Mouse (Mus musculus) hindbrain, embryonic 15.5 days (tissue): ENCODE measurements around the gene Grxcr1. TPM values are rescaled to one million over a fixed set of nuclear protein-coding genes. Genes with fewer than 3 reads are reported as not detected.

Experiments used
- ATAC-seq: fragments of 200-750 bp; cut with Nextera tagmentation; 2 replicates; pipeline ENCODE4 v1.8.0; 2017; ENCODE audit warnings: low read depth, moderate number of reproducible peaks, moderate TSS enrichment; ENCODE audit not compliant: low FRiP score
- H3K27ac ChIP-seq: fragments of 300-500 bp; sonication (generic); replicated peaks from 2 replicates; pipeline ENCODE4 v1.5.1; 2015; ENCODE audit warnings: mild to moderate bottlenecking, inconsistent platforms
- H3K27me3 ChIP-seq: fragments of 300-500 bp; sonication (generic); 2 replicates; pipeline ENCODE4 v1.6.1; 2015; ENCODE audit warnings: control low read depth, inconsistent platforms
- H3K36me3 ChIP-seq: fragments of 300-500 bp; sonication (generic); 2 replicates; pipeline ENCODE4 v1.6.1; 2015; ENCODE audit warnings: control low read depth, inconsistent platforms
- H3K4me1 ChIP-seq: fragments of 300-500 bp; sonication (generic); replicated peaks from 2 replicates; pipeline ENCODE4 v1.6.1; 2015; ENCODE audit warnings: control low read depth, inconsistent platforms
- H3K4me2 ChIP-seq: fragments of 300-500 bp; sonication (generic); 2 replicates; pipeline ENCODE4 v1.6.1; 2015; ENCODE audit warnings: moderate library complexity, mild to moderate bottlenecking, inconsistent platforms
- H3K4me3 ChIP-seq: fragments of 300-500 bp; sonication (generic); 2 replicates; pipeline ENCODE4 v1.5.1; 2015; ENCODE audit warnings: mild to moderate bottlenecking, inconsistent platforms
- H3K9ac ChIP-seq: fragments of 300-500 bp; sonication (generic); 2 replicates; pipeline ENCODE4 v1.6.1; 2015; ENCODE audit warnings: inconsistent platforms
- H3K9me3 ChIP-seq: fragments of 300-500 bp; sonication (generic); 2 replicates; pipeline ENCODE4 v1.6.1; 2016; ENCODE audit warnings: control low read depth, inconsistent platforms
- WGBS: fragments of 180-500 bp; shearing (Covaris S2); methylation state at CpG from one replicate; pipeline ENCODE4 v1.1.7; 2015; 5-methylcytosine and 5-hydroxymethylcytosine counted together
- polyA plus RNA-seq: library from polyadenylated mRNA; unstranded; fragments of >200 nt; fragmentation: Nextera tagmentation; extraction: Ambion mirVana; gene quantifications from 2 replicates; pipeline ENCODE4 v1.2.1, GENCODE M21; 2015

The Grxcr1 gene
- polyA plus RNA-seq, 1 experiment from 2014 or later, result 0.14 TPM

- 96% methylated on average over 2 of the region's 2 CpGs for WGBS
- Histone ChIP-seq H3K4me2 (no peak overlapping the region), H3K9me3 (no peaks in the 10 kb centered on the region), H3K4me3 (no peak overlapping the region), H3K9ac (no peak overlapping the region), H3K36me3 (no peaks in the 10 kb centered on the region), H3K27ac (no peak overlapping the region), H3K4me1 (no peaks in the 10 kb centered on the region), H3K27me3 (no peaks in the 10 kb centered on the region)
- no peak for ATAC-seq
Measured at GRCm38 (mm10) chr5:68033345-68033744, 1.7 kb downstream of the Grxcr1 start.

GRCm38 (mm10) chr5:68039077-68039476 lies 7.4 kb downstream of the Grxcr1 start:
- Histone ChIP-seq H3K9ac (no peak overlapping the region), H3K4me3 (no peak overlapping the region), H3K27me3 (no peaks in the 10 kb centered on the region), H3K27ac (no peak overlapping the region), H3K4me2 (no peak overlapping the region), H3K9me3 (no peaks in the 10 kb centered on the region), H3K4me1 (no peaks in the 10 kb centered on the region), H3K36me3 (no peaks in the 10 kb centered on the region)
- no peak for ATAC-seq
- WGBS, result 78% methylated on average over 2 of the region's 2 CpGs

GRCm38 (mm10) chr5:68043339-68043738 lies 11.7 kb downstream of the Grxcr1 start:
- Histone ChIP-seq H3K4me3 (no peak overlapping the region), H3K4me2 (no peak overlapping the region), H3K9me3 (no peaks in the 10 kb centered on the region), H3K36me3 (no peaks in the 10 kb centered on the region), H3K4me1 (no peaks in the 10 kb centered on the region), H3K27me3 (no peaks in the 10 kb centered on the region), H3K27ac (no peak overlapping the region), H3K9ac (no peak overlapping the region)
- ATAC-seq, result no peak
- WGBS, result 92% methylated on average over 5 of the region's 5 CpGs

- no peak for ATAC-seq
- no peaks in the 10 kb centered on the region for H3K36me3 ChIP-seq
- H3K4me1 ChIP-seq, result peaks cover 8% of the 10 kb centered on the region
- 56% methylated on average over 4 of the region's 4 CpGs for WGBS
- H3K27ac ChIP-seq, result no peak overlapping the region
- H3K4me2 ChIP-seq, result no peak overlapping the region
- H3K9me3 ChIP-seq, result no peaks in the 10 kb centered on the region
- H3K9ac ChIP-seq, result no peak overlapping the region
- H3K4me3 ChIP-seq, result no peak overlapping the region
- no peaks in the 10 kb centered on the region for H3K27me3 ChIP-seq
Measured at GRCm38 (mm10) chr5:68048783-68049182, 17.1 kb downstream of the Grxcr1 start.

- Histone ChIP-seq H3K4me2 (no peak overlapping the region), H3K27ac (no peak overlapping the region), H3K4me3 (no peak overlapping the region), H3K9ac (no peak overlapping the region), H3K36me3 (no peaks in the 10 kb centered on the region), H3K4me1 (peaks cover 8% of the 10 kb centered on the region), H3K9me3 (no peaks in the 10 kb centered on the region), H3K27me3 (no peaks in the 10 kb centered on the region)
- WGBS, result 49% methylated on average over 4 of the region's 4 CpGs
- ATAC-seq, result no peak
Measured at GRCm38 (mm10) chr5:68049536-68049935, 17.9 kb downstream of the Grxcr1 start.

GRCm38 (mm10) chr5:68051101-68051500 lies 19.5 kb downstream of the Grxcr1 start:
- H3K36me3 ChIP-seq, result no peaks in the 10 kb centered on the region
- H3K4me3 ChIP-seq, result no peak overlapping the region
- H3K27ac ChIP-seq, result peak overlapping the region; percentile 25; the same call in 1 of the 2 replicates
- 16% methylated on average over 5 of the region's 5 CpGs for WGBS
- peaks cover 8% of the 10 kb centered on the region for H3K4me1 ChIP-seq
- ATAC-seq, result 0 out of 2 replicates have a peak, but pooled peaks have one; percentile 65
- no peaks in the 10 kb centered on the region for H3K27me3 ChIP-seq
- no peaks in the 10 kb centered on the region for H3K9me3 ChIP-seq
- no peak overlapping the region for H3K4me2 ChIP-seq
- H3K9ac ChIP-seq, result no peak overlapping the region

GRCm38 (mm10) chr5:68057574-68057973 lies 25.9 kb downstream of the Grxcr1 start:
- H3K27me3 ChIP-seq, result no peaks in the 10 kb centered on the region
- no peak overlapping the region for H3K4me3 ChIP-seq
- no peaks in the 10 kb centered on the region for H3K9me3 ChIP-seq
- H3K36me3 ChIP-seq, result no peaks in the 10 kb centered on the region
- H3K4me2 ChIP-seq, result no peak overlapping the region
- no peak for ATAC-seq
- no peak overlapping the region for H3K9ac ChIP-seq
- WGBS, result 93% methylated on average over 3 of the region's 3 CpGs
- H3K4me1 ChIP-seq, result no peaks in the 10 kb centered on the region
- no peak overlapping the region for H3K27ac ChIP-seq

- no peaks in the 10 kb centered on the region for H3K27me3 ChIP-seq
- WGBS, result 34% methylated on average over 4 of the region's 4 CpGs
- H3K4me3 ChIP-seq, result no peak overlapping the region
- H3K36me3 ChIP-seq, result no peaks in the 10 kb centered on the region
- ATAC-seq, result no peak
- no peak overlapping the region for H3K9ac ChIP-seq
- H3K9me3 ChIP-seq, result no peaks in the 10 kb centered on the region
- H3K4me1 ChIP-seq, result no peaks in the 10 kb centered on the region
- H3K27ac ChIP-seq, result no peak overlapping the region
- H3K4me2 ChIP-seq, result no peak overlapping the region
Measured at GRCm38 (mm10) chr5:68068694-68069093, 37.1 kb downstream of the Grxcr1 start.

- Histone ChIP-seq H3K27me3 (no peaks in the 10 kb centered on the region), H3K27ac (no peak overlapping the region), H3K9ac (no peak overlapping the region), H3K36me3 (no peaks in the 10 kb centered on the region), H3K4me3 (no peak overlapping the region), H3K4me2 (no peak overlapping the region), H3K9me3 (no peaks in the 10 kb centered on the region), H3K4me1 (no peaks in the 10 kb centered on the region)
- WGBS, result 68% methylated on average over 3 of the region's 3 CpGs
- ATAC-seq, result no peak
Measured at GRCm38 (mm10) chr5:68070308-68070707, 38.7 kb downstream of the Grxcr1 start.

- Histone ChIP-seq H3K4me3 (no peak overlapping the region), H3K27ac (no peak overlapping the region), H3K27me3 (no peaks in the 10 kb centered on the region), H3K4me2 (no peak overlapping the region), H3K9me3 (no peaks in the 10 kb centered on the region), H3K9ac (no peak overlapping the region), H3K4me1 (no peaks in the 10 kb centered on the region), H3K36me3 (no peaks in the 10 kb centered on the region)
- 87% methylated on average over 4 of the region's 4 CpGs for WGBS
- no peak for ATAC-seq
Measured at GRCm38 (mm10) chr5:68071857-68072256, 40.2 kb downstream of the Grxcr1 start.

- Histone ChIP-seq H3K9ac (no peak overlapping the region), H3K4me2 (no peak overlapping the region), H3K9me3 (no peaks in the 10 kb centered on the region), H3K27ac (no peak overlapping the region), H3K4me1 (no peaks in the 10 kb centered on the region), H3K27me3 (no peaks in the 10 kb centered on the region), H3K36me3 (no peaks in the 10 kb centered on the region), H3K4me3 (no peak overlapping the region)
- 79% methylated on average over 7 of the region's 7 CpGs for WGBS
- ATAC-seq, result no peak
Measured at GRCm38 (mm10) chr5:68086535-68087098, 55.0 kb downstream of the Grxcr1 start.

GRCm38 (mm10) chr5:68087174-68087573 lies 55.5 kb downstream of the Grxcr1 start:
- no peak overlapping the region for H3K4me3 ChIP-seq
- no peak for ATAC-seq
- H3K27me3 ChIP-seq, result no peaks in the 10 kb centered on the region
- 76% methylated on average over 3 of the region's 3 CpGs for WGBS
- H3K27ac ChIP-seq, result no peak overlapping the region
- no peaks in the 10 kb centered on the region for H3K4me1 ChIP-seq
- H3K36me3 ChIP-seq, result no peaks in the 10 kb centered on the region
- no peaks in the 10 kb centered on the region for H3K9me3 ChIP-seq
- H3K4me2 ChIP-seq, result no peak overlapping the region
- H3K9ac ChIP-seq, result no peak overlapping the region

- WGBS, result 56% methylated on average over 2 of the region's 2 CpGs
- Histone ChIP-seq H3K4me1 (0 out of 2 replicates have a peak, but pooled peaks cover 3% of the 10 kb centered on the region), H3K4me2 (no peak overlapping the region), H3K9me3 (no peaks in the 10 kb centered on the region), H3K36me3 (no peaks in the 10 kb centered on the region), H3K27ac (no peak overlapping the region), H3K9ac (no peak overlapping the region), H3K4me3 (no peak overlapping the region), H3K27me3 (no peaks in the 10 kb centered on the region)
- ATAC-seq, result no peak
Measured at GRCm38 (mm10) chr5:68093085-68093484, 61.5 kb downstream of the Grxcr1 start.
